In genomic region chr9:21932006-21932405, GRCm38 (mm10) we compare ENCODE assay signal across 21 mouse cellular contexts. TPM values are rescaled to one million over a fixed set of nuclear protein-coding genes. Genes with fewer than 3 reads are reported as not detected.
DNase-seq lines count a peak whose midpoint lies in the region; TF ChIP-seq lines count a peak whose summit lies in the region.
"Had no signal": no experiment of that assay in that cellular context is flagged by ENCODE, and none has a peak within 500 bp of the region (broad histone marks: within the 10 kb centered on the region; RNA-seq: fewer than 3 reads in every experiment).

No protein-coding gene starts in this region.

- TF ChIP-seq POLR2A in cerebellum, adult 2 months (IDR thresholded peaks at IDR 0.05; ENCODE audit: borderline replicate concordance, insufficient read depth, low read length) = no peak

- intact Hi-C loops in heart, postnatal 14 days (cut with DNase I) = no loop called here

- 15% methylated on average over 2 of the region's 2 CpGs for WGBS in cerebellum, adult 2 months

- H3K27ac ChIP-seq in cerebellum, adult 2 months (ENCODE audit: insufficient read depth, low read length) = peak overlapping the region; percentile 51
- H3K27ac ChIP-seq: embryonic facial prominence, embryonic 13.5 days; embryonic facial prominence, embryonic 15.5 days; forebrain, embryonic 10.5 days; forebrain, embryonic 12.5 days had no signal

- peak; percentile 31 to 65 for DNase-seq in cerebellum, adult 2 months
- no peak for DNase-seq in cerebellum, adult 8-10 months
- DNase-seq in heart, adult 11 months = peak; percentile 91
- no peak for DNase-seq in heart, postnatal 14 days
- DNase-seq in brain, adult 2 months (ENCODE audit: low read depth, low spot score) = peak; percentile 70
- no peak for DNase-seq in left cerebral cortex, adult 8-10 months (ENCODE audit: low spot score in 2 of 2)
- DNase-seq: adrenal gland, adult 8-10 months; adrenal gland, postnatal 14 days; adrenal gland, postnatal 36 days; cerebellum, adult 9-11 months; cerebellum, postnatal 14 days; cerebellum, postnatal 36 days; embryo, embryonic 11 days had no signal

- no peak overlapping the region for H3K4me3 ChIP-seq in cerebellum, adult 2 months (replicated peaks; ENCODE audit: insufficient read depth, low read depth, low read length)
- H3K4me3 ChIP-seq: embryonic facial prominence, embryonic 13.5 days; embryonic facial prominence, embryonic 15.5 days; erythroblast, embryonic 14.5 days; forebrain, embryonic 10.5 days; forebrain, embryonic 12.5 days had no signal

- peaks cover 18% of the 10 kb centered on the region for H3K4me1 ChIP-seq in cerebellum, adult 2 months (ENCODE audit: control insufficient read depth, insufficient read depth, low read length)

- TF ChIP-seq CTCF in cerebellum, adult 2 months (IDR thresholded peaks at IDR 0.05; ENCODE audit: borderline replicate concordance, insufficient read depth, low read depth, low read length) = no peak

- no peaks in the 10 kb centered on the region for H3K27me3 ChIP-seq in cerebellum, adult 2 months (ENCODE audit: control insufficient read depth, insufficient read depth, low read length)
- H3K27me3 ChIP-seq: embryonic facial prominence, embryonic 13.5 days; embryonic facial prominence, embryonic 15.5 days; Patski had no signal

RNA-seq across cellular contexts. Expression of gene Tmem205, which starts 4.7 kb away (rescaled TPM):
- 62.5 and 64.1 TPM in 2 replicates for polyA plus RNA-seq in cerebellum, adult 2 months (2012; rRNA removed)
- total RNA-seq in heart, postnatal 14 days (2021) = 10 to 100 TPM; 22.7 to 27.6 TPM
- total RNA-seq in left cerebral cortex, adult 8-10 months (2022) = 10 to 100 TPM; 36.3 to 42.6 (median 39.4) TPM

RNA-seq across cellular contexts. Expression of gene Ccdc159, which starts 4.7 kb away (rescaled TPM):
- polyA plus RNA-seq in cerebellum, adult 2 months (2012; rRNA removed) = 14.7 and 16.6 TPM in 2 replicates
- 1 to 10 TPM; 1.1 to 1.6 TPM for total RNA-seq in heart, postnatal 14 days (2021)
- total RNA-seq in left cerebral cortex, adult 8-10 months (2022) = 10 to 100 TPM; 12.9 to 19.5 (median 16.0) TPM
- total RNA-seq: common myeloid progenitor, adult 5-6 weeks had no signal
- polyA plus RNA-seq: activated CD4-positive, CD25-positive, alpha-beta regulatory T cell, adult 4 months; erythroblast, embryonic 14.5 days had no signal

RNA-seq across cellular contexts. Expression of gene Plppr2, which starts 4.8 kb away (rescaled TPM):
- polyA plus RNA-seq in cerebellum, adult 2 months (2012; rRNA removed) = 97.5 and 106 TPM in 2 replicates
- 1 to 10 TPM; 1.8 to 2.0 TPM for total RNA-seq in heart, postnatal 14 days (2021)
- total RNA-seq in left cerebral cortex, adult 8-10 months (2022) = 100 to 1,000 TPM; 133 to 152 (median 147) TPM

RNA-seq across cellular contexts. Expression of gene Rab3d, which starts 14.0 kb away (rescaled TPM):
- 13.9 and 16.3 TPM in 2 replicates for polyA plus RNA-seq in cerebellum, adult 2 months (2012; rRNA removed)
- total RNA-seq in heart, postnatal 14 days (2021) = 1 to 10 TPM; 8.2 to 9.7 TPM
- 10 to 100 TPM; 10.7 to 15.7 (median 13.5) TPM for total RNA-seq in left cerebral cortex, adult 8-10 months (2022)

RNA-seq across cellular contexts. Expression of gene Swsap1, which starts 23.5 kb away (rescaled TPM):
- 12.2 and 12.8 TPM in 2 replicates for polyA plus RNA-seq in cerebellum, adult 2 months (2012; rRNA removed)
- total RNA-seq in heart, postnatal 14 days (2021) = 1 to 10 TPM; 6.1 to 7.0 TPM
- total RNA-seq in left cerebral cortex, adult 8-10 months (2022) = 10 to 100 TPM; 13.2 to 15.0 (median 14.8) TPM

Comparison
In these comparisons a context has a peak if more than half of its experiments do, and no peak if none do; other contexts are left out.
1. DNase-seq: peak in cerebellum, adult 2 months (2 of 2), heart, adult 11 months (single experiment) and brain, adult 2 months (single experiment); none in cerebellum, adult 8-10 months (single experiment), heart, postnatal 14 days (0 of 2) and left cerebral cortex, adult 8-10 months (0 of 2).
2. RNA of gene Ccdc159, which starts 4.7 kb away (total RNA-seq): 12.9 to 19.5 TPM in left cerebral cortex, adult 8-10 months; 1.1 to 1.6 TPM in heart, postnatal 14 days; every median in the first group is over 4 times any median in the second.
3. RNA of gene Plppr2, which starts 4.8 kb away (total RNA-seq): 133 to 152 TPM in left cerebral cortex, adult 8-10 months; 1.8 to 2.0 TPM in heart, postnatal 14 days; every median in the first group is over 10 times any median in the second.